Mouse (Mus musculus): ENCODE data around the gene Eif4e2.

Gene Eif4e2

DNA sequence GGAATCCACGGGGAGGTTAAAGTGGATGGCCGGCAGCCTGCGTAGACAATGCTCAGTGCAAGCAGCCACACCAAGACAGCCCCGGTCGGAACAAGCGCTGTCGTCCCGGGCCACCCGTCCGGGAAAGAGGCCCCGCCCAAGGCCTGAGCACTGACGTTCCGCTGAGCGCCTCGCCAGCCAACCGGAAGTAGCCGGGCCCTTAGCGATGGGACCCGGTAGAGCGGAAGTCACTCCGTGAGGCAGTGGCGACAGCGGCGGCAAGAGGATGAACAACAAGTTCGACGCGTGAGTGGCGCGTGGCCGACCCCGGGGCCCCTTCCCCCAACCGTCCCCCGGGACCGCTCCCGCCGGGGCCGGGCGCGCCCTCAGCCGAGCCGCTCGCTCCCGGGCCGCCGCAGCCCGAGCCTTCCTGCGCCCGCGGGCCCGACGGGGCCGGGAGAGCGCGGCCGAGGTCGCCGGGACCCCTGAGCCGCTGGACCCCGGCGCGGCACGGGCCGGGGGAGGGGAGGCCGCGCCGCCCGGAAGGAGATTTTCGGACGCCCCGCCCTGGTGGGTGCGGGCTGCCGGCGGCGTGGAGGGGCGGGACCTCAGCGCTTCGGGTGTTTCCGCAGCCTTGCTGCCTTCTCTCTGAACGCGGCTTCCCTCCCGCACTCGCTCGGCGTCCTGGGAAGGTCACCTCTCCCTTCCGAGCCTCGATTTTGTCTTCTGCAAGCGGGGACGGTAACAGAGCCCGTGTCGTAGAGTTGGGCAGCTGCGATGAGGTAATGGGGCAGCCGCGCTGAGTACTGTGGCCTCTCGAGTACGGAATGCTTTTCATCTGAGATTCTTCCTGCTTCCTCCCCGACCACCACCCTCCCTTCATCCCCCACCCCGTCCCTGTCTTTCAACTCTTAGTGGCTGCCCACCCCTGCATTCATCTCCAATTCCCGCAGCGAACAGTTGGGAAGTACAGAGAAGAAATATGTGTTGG lies at the start of gene Eif4e2:
Eif4e2 (plus strand) TSS at position 180 of the 970 bp plus-strand sequence.
- peak; percentile 84 to 93 for DNase-seq (ENCODE audit: low spot score in 2 of 2)

DNA sequence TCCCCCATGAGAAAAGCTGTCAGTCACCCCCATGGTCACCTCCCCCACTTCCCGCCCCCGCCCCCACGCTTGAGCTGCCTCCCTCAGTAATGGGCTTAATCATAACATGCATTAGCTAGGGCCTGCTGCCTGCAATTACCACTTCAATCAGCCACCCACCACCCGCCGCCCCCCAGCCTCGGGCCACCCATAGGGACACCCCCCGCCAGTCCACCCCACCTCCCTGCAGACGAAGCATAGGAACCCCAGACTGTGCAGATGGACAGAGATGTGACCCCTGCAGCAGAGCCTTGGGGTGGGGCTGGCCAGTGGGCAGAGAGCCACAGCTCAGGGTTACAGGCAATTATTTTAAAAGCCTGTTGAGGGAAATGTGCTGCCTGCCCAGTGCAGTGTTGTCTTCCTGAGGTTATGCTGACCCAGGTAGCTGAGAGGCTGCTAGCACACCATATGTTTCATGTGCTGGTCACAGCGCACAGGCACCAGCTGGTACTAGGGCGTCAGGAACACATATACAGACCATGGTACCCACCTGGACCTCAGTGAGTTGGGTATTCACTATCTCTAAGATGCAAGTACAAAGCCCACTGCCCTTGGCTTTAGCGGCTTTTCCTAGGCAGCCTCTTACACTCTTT lies 49.4 kb upstream of the Eif4e2 start:
- no peak for DNase-seq (ENCODE audit: low spot score in 2 of 2)

DNA sequence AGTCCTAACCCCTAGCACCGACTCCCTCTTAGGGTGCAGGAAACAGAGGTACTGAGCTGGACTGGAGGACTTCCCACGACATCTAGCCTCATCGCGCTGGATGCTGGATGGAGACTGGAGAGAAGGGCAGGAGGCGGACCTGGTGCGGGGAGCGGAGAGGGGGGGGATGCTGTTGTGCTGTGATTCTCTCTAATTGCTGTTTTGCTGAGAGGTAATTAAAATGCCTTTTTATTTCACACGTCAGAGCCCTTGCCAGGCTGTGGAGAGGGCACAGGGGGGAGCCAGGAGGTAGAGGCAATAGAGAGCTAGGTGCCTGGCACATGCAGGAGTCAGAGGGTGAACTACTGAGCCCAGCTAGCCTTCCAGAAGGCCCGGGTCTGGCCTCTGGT lies 48.9 kb upstream of the Eif4e2 start:
- DNase-seq (ENCODE audit: low spot score in 2 of 2) = no peak

DNA sequence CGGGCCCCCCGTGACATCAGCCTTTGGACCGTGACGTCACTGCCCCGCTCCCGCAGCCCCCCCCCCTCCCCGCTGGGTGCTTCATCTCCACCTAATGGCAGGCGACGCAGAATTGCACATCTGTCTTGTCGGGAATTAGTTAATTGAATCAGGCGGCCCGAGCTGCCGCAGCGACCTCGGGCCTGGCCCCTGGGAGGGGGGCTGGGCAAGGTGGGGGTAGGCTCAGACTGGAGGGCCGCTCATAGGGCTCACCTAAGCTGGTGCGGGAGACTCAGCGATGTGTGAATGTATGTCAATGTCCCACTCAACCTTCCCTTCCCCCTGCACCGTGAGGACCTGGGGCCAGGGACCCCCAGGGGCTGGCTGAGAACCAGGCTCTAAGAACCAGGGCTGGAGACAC lies 43.3 kb upstream of the Eif4e2 start:
- DNase-seq (ENCODE audit: low spot score in 2 of 2) = no peak

DNA sequence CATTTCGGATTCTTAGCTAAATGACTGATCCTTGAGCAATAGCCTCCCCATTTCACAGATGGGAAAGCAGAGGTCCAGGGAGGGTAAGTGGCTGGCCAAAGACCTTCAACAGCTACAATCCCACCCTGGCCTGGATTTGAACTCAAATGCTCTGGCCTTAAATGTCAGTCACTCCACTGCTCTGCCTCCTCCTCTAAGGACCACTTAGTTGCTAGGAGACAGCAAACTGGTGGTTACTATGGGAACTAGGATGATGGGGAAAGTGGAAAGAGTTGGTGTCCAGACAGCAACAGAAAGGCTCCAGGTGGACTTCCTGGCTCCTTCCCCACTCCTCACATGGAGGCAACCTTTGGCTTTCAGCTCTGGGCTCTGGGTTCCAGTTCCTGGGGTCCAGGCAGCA lies 42.4 kb upstream of the Eif4e2 start:
- DNase-seq (ENCODE audit: low spot score in 2 of 2) = no peak

DNA sequence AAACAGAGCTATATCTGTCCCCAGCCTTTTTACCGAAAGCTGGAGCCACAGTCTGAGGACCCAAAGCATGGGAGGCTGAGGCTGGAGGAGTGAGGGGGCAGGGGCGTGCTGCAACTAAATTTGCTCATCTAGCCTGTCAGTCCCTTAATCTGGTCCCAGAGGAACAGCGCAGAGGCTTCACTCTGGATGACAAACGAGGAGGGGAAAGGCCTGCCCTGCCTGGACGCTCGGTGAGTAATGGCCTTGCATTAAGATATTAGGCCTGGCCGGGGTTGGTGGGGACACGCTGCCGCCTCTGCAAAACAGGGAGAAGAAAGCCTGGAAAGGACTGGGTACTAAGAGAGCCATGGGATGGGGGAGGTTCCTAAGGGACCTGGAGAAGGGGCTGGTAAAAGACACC lies 41.4 kb upstream of the Eif4e2 start:
- DNase-seq (ENCODE audit: low spot score in 2 of 2) = no peak

DNA sequence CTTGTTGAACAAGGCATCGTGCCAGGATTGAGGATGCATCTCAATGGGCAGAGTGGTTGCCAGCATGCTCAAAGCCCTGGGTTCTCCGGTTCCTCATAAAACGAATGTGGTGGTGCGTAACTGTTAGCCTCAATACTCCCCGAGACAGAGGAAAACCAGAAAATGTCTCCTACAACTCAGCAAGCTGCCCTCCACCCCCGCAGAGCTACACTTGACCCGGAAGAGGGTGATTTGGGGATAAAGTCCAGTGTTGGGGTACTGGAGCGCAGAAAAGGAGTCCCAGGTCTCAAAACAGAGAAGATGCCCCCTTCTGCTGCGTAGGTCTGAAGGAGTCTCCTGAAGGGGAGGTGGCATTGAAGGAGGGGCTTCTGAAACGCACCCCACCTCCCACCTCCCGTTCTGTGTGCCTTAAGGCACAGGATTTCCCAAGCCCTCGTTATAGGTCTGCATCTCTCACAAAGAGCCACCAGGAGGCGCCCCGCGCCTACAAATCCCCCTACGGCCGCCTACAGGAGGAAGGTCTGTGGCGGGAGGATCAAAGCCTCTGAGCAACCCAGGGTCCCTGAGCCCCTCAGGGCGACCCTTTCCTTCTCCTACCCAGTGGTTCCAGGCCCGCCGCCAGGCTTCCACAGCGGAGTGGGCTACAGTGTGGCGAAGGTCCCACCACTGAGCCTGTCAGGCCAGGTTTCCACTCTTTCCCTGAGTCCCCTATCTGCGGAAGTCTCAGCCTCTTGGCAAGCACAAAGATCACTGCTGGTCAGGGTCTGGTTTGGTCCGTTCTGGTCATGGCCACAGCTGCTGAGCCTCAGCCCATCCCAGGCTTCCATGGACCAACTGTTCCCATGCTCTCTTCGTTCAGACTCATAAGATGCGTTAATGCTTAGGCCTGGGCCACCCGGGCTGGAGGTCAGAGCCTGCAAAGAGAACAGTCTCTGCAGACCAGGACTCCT lies 39.4 kb upstream of the Eif4e2 start:
- peak in 1 of 2 experiments; percentile 33 for DNase-seq (ENCODE audit: low spot score in 2 of 2)

DNA sequence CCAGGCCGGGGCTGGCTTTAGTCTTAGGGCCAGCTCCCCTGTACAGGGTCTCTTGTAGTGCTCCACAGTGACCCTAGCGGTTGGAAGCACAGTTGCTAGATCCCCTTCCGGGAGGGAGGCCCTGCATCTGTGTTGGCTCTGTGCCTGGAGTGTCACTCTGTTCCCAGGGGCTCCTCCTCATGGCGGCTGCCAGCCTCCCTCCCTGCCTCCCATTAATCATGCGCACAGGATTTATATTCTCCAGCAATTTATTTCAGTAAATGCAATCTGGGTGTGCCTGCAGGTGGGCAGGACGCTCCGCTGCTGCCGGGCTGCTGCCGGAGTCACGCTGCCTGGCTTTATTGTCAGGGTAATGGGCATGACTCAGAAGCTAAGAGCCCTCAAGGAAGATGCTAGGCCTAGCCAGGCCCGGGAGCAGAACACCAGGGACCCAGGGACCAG lies 37.8 kb upstream of the Eif4e2 start:
- DNase-seq (ENCODE audit: low spot score in 2 of 2) = no peak

DNA sequence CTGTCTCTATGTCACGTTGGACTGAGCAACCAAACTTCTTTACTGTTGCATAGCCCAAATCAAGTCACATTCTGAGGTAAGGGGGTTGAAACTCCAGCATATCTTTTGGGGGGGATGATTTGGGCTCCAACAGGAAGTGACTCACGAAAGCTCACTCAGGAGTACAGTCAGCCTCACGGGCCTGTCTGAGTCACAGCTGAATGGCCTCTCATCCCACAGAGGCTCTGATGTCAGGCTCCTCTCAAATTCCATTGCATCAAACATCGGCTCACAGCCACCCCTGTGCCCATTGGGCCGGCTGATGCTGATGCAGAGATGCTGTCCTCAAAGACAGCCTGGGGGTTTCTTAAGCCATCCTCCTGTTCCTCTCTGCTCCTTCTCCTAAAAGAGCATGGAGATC lies 32.8 kb upstream of the Eif4e2 start:
- no peak for DNase-seq (ENCODE audit: low spot score in 2 of 2)

DNA sequence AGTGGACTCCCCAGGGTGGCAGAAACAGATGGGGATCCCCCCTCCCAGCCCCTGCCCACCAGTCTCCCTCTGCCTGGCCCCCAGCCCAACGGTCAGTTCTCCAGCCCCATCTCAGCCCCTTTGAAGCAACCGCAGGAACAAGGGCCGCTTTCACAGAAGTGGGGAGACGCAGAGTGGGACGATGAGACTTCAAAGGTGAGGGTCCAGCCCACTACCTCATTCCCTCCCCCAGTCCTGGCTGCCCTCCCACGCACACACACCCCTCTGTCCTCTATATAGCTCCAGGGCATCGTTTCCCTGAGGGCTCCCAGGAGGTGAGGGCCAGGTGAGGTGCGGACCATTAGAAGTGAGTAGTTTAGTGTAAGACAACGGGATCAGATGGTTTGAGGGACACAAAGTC lies 30.7 kb upstream of the Eif4e2 start, which contains the start of gene Prss56:
Prss56 (plus strand) TSS at position 301 of the 400 bp plus-strand sequence.
- no peak for DNase-seq (ENCODE audit: low spot score in 2 of 2)

DNA sequence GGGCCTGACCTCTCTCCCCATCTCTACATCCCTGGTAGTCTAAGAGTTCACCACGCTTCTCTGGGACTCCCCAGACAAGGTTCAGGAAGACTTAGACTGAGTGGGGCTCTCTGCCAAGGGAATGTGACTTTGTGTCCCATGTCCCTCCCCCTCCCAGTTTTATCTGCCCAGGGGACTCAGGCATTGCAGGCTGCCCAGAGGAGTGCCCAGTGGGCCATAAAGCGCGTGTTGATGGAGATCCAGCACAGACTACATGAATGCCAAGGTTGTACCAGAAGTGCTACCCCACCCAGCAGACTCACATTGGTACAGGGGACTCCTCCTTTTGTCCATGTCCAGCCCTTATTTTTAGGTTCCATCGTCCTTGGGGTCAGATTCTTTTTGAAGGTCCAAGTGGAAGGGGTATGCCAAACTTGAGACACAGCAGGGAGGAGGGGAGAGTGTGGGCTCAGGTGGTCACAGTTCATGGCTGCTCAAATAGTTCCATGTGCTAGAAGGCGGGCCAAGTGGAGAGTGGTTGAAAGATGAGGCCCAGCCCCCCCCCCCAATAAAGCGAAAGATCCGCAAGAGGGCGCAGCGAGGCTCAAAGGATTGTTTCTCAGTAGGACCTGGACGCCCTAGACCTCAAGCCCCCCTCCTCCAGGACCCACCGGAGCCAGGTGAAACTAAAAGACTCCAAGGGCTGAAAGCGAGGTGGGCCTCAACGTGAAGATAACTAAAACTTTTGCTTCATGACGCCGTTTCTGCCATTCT lies 29.5 kb upstream of the Eif4e2 start:
- no peak for DNase-seq (ENCODE audit: low spot score in 2 of 2)

DNA sequence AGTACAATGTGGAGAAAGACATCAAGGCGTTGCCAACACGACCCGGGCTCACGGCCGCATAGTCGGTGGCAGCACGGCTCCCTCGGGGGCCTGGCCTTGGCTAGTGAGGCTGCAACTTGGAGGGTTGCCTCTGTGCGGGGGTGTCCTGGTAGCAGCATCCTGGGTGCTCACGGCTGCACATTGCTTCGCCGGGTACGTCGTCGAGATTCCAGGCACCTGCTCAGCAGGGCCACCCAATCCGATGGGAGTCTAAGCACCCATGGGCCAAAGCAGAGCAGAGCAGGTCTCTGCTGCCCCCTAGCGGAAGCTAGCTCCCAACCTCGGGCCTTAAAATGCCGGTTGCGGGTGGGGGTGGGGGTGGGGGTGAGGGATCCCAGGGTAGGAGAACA lies 29.0 kb upstream of the Eif4e2 start:
- DNase-seq (ENCODE audit: low spot score in 2 of 2) = peak; percentile 22 to 52

DNA sequence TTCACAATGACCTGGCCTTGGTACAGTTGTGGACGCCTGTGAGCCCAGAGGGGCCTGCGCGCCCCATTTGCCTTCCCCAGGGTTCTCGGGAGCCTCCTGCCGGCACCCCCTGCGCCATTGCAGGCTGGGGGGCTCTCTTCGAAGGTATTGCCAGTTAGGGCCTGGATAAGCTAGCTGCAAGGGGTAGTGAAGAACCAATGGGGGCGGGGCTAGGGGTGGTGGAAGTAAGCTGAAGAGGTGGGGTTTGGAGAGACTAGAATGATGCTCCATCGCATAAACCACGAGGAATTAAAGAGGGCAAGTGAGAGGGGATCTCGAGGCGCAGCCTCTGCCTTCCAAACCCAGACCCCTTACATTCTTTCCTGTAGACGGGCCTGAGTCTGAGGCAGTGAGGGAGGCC lies 28.2 kb upstream of the Eif4e2 start:
- no peak for DNase-seq (ENCODE audit: low spot score in 2 of 2)

DNA sequence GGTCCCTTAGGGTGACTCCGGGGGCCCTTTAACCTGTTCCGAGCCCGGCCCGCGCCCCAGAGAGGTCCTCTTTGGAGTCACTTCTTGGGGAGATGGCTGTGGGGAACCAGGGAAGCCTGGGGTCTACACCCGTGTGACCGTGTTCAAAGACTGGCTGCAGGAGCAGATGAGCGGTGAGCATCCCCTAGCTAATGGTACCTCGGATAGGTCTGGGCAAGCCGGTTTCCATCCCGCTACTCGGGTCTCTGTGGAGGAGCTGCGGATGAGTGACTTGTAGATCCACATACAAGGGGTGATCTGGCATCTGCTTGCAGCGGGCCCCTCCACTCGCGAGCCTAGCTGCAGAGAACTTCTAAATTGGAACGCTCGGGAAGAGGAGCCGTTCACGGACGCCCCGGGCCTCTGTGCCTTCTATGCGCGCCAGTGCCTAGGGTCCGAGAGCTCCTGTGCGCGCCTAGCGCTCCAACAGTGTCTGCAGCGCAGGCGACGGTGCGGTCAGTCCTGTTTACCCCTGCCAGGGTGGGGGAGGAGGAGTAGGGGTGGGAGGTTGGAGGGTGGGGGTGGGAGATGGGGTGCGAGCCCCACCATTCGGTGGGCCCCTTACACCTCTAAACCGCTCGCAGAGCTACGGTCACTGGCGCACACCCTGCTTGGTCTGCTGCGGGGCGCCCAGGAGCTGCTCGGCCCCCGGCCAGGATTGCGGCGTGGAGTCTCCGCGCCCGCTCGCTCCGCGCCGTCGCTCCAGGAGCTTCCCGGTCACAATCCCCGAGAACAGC lies 27.3 kb upstream of the Eif4e2 start:
- no peak for DNase-seq (ENCODE audit: low spot score in 2 of 2)

DNA sequence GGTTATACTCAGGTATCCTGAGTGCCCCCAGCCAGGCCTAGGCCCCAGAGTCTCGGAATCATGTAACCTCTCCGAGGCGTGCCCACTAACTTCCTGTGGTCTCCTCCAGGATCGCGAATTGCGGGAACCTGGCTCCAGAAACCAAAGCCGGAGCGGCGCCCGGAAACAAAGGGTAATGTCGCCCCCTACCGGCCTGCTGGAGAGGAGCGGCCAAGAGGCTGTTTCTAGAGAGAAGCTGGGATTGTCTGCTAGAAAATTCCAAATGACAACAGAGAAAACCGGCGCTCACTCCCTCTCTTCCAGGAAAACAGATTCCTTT lies 26.7 kb upstream of the Eif4e2 start:
- DNase-seq (ENCODE audit: low spot score in 2 of 2) = peak in 1 of 2 experiments; percentile 38

DNA sequence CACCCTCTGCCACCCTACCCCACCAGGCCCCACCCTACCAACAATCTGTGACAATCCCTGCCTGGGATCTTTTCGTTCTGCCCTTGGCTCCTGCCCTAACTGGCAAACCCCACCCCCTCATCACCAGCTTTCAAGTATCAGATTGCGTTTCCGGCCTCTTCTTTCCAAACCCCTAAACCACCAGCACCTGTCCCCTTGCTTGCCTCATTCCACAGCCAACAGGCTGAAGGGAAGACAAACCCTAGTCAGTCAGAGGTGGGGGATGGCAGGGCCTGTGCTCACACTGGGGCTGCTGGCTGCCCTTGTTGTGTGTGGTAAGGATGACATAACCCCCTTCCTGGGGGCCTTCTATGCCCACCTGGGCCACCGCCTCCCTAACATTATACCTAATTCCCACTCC lies 23.3 kb upstream of the Eif4e2 start, which contains the start of gene Chrnd:
Chrnd (plus strand) TSS at position 179 of the 400 bp plus-strand sequence.
- DNase-seq (ENCODE audit: low spot score in 2 of 2) = no peak

DNA sequence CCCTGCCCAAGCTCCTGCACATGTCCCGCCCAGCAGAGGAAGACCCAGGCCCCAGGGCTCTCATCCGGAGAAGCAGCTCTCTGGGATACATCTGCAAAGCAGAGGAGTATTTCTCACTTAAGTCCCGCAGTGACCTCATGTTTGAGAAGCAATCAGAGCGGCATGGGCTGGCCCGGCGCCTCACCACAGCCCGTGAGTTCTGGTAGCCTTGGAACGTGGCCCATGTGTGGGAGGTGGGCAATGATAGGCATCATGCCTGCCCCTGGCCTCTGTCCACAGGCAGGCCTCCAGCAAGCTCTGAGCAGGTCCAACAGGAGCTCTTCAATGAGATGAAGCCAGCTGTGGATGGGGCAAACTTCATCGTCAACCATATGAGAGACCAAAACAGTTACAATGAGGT lies 16.4 kb upstream of the Eif4e2 start:
- DNase-seq (ENCODE audit: low spot score in 2 of 2) = no peak

DNA sequence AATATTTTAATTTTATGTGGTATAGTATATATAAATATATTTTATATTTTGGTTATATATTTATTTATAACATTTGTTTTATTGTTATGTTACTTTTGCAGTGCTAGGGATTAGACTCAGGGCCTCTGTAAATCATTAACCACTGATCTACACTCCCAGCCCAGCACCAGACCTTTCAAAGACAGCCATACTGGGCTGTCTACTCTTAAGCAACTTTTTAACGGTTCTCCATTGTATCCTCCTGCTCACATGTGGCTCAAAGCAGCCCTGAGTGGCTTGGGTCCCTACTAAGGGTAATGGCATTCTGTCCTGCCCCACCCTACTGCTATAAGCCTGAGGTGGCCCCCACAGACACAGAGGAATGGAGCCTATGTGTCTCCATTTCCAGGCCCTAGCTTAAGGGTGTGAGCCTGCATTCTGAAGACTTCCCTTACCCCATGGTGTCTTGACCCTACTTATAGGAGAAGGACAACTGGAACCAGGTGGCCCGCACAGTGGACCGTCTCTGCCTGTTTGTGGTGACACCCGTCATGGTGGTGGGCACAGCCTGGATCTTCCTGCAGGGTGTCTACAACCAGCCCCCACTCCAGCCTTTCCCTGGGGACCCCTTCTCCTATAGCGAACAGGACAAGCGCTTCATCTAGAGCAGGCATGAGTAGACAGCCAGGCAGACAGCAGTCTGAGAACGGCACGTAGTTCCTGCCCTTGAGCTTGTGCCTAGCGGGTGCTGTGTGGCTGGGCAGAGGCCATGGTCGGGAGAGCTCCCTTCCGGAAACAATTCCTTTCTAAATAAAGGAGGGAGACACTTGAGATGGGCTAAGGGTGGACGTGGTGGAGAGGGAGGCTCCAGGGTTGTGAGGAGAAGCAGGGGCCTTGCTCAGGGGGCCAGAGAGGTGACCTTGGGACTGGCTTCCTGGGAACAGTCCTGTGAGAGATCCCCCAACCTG lies 15.3 kb upstream of the Eif4e2 start:
- no peak for DNase-seq (ENCODE audit: low spot score in 2 of 2)

DNA sequence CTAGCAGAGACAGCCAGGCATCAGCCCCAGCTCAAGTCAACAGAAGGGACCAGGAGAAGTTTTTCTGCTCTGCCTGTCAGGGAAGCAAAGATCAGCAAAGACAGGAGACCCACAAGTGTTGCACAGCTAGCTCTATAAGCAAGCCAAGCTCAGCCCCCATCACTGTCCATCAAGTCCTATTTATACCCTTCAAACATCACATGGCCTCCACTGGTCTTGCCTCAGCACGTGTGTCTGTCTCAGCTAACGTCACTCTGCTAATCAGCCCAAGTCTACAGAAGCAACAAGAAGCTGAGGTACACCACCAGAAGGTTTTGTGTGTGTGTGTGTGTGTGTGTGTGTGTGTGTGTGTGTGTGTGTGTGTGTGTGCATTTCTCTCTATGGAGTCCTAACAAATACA lies 12.9 kb upstream of the Eif4e2 start:
- DNase-seq (ENCODE audit: low spot score in 2 of 2) = no peak
